In genomic region chr19:47919966-47920375, GRCm38 (mm10) we compare ENCODE assay signal across 9 mouse cellular contexts. TPM values are rescaled to one million over a fixed set of nuclear protein-coding genes. Genes with fewer than 3 reads are reported as not detected.
DNase-seq lines count a peak whose midpoint lies in the region; ATAC-seq and TF ChIP-seq lines count a peak whose summit lies in the region.
"Had no signal": no experiment of that assay in that cellular context is flagged by ENCODE, and none has a peak within 500 bp of the region (broad histone marks: within the 10 kb centered on the region; RNA-seq: fewer than 3 reads in every experiment).

No protein-coding gene starts in this region.

- peak overlapping the region; percentile 73 for H3K4me2 ChIP-seq in lung, embryonic 16.5 days (ENCODE audit: low read depth, low read length)

- H3K27me3 ChIP-seq in heart, adult 2 months (ENCODE audit: control insufficient read depth, insufficient read depth, low read length), result no peaks in the 10 kb centered on the region
- no peaks in the 10 kb centered on the region for H3K27me3 ChIP-seq in kidney, adult 2 months (replicated peaks; ENCODE audit: control insufficient read depth, insufficient read depth, low read length)
- no peaks in the 10 kb centered on the region for H3K27me3 ChIP-seq in lung, embryonic 16.5 days (ENCODE audit: control insufficient read depth, insufficient read depth, low read depth, low read length)

- TF ChIP-seq CTCF in heart, adult 2 months (IDR thresholded peaks at IDR 0.05), result no peak
- no peak for TF ChIP-seq CTCF in kidney, adult 2 months (conservative IDR thresholded peaks at IDR 0.05; ENCODE audit: insufficient read depth, insufficient read length, low read depth, low read length)

- TF ChIP-seq POLR2A in heart, adult 2 months (IDR thresholded peaks at IDR 0.05; ENCODE audit: insufficient read depth, low read depth, low read length), result no peak
- no peak for TF ChIP-seq POLR2A in kidney, adult 2 months (IDR thresholded peaks at IDR 0.05; ENCODE audit: low read depth, low read length)

- peaks cover 6% of the 10 kb centered on the region for H3K4me1 ChIP-seq in heart, adult 2 months (ENCODE audit: control insufficient read depth, insufficient read depth, low read length)
- no peaks in the 10 kb centered on the region; the same call in 1 of the 2 replicates for H3K4me1 ChIP-seq in kidney, adult 2 months (ENCODE audit: control insufficient read depth, insufficient read depth, low read length)
- peaks cover 30% of the 10 kb centered on the region for H3K4me1 ChIP-seq in lung, embryonic 16.5 days (replicated peaks; ENCODE audit: control insufficient read depth, insufficient read depth, low read length)

- peak; percentile 39 for ATAC-seq in lung, embryonic 16.5 days (ENCODE audit: low read depth)
- ATAC-seq in inflammation-experienced regulatory T-cells, adult 6 months, result no peak

- H3K79me2 ChIP-seq in heart, adult 2 months (replicated peaks; ENCODE audit: control insufficient read depth, insufficient read depth, low read length), result no peaks in the 10 kb centered on the region; the same call in 1 of the 2 replicates

- TF ChIP-seq EP300 in heart, adult 2 months (IDR thresholded peaks at IDR 0.05; ENCODE audit: insufficient read depth, low read depth, low read length), result 0 out of 2 replicates have a peak, but pooled peaks have one; percentile 46

- peak overlapping the region; percentile 86 for H3K4me3 ChIP-seq in heart, adult 2 months
- H3K4me3 ChIP-seq in kidney, adult 2 months (ENCODE audit: insufficient read depth, low read depth, low read length), result peak overlapping the region; percentile 67
- H3K4me3 ChIP-seq in lung, embryonic 16.5 days (ENCODE audit: low read length), result peak overlapping the region; percentile 89

- peak overlapping the region; percentile 83 for H3K9ac ChIP-seq in heart, adult 2 months (ENCODE audit: low read depth, low read length)
- H3K9ac ChIP-seq in lung, embryonic 16.5 days (ENCODE audit: low read length), result peak overlapping the region; percentile 91

- peak; percentile 42 for DNase-seq in adrenal gland, adult 2 months
- no peak for DNase-seq in adrenal gland, postnatal 25 days
- peak; percentile 65 to 74 for DNase-seq in heart, adult 2 months
- DNase-seq in kidney, adult 2 months, result peak; percentile 71
- no peak for DNase-seq in urinary bladder, postnatal 36 days (ENCODE audit: low spot score in 2 of 2)
- DNase-seq in thymus, postnatal 10 days (ENCODE audit: low spot score in 2 of 2), result no peak

- no peaks in the 10 kb centered on the region for H3K36me3 ChIP-seq in heart, adult 2 months (ENCODE audit: control insufficient read depth, insufficient read depth, low read length)
- H3K36me3 ChIP-seq in kidney, adult 2 months (ENCODE audit: control insufficient read depth, insufficient read depth, low read length), result no peaks in the 10 kb centered on the region
- H3K36me3 ChIP-seq in lung, embryonic 16.5 days (ENCODE audit: control insufficient read depth, insufficient read depth, low read length), result no peaks in the 10 kb centered on the region

- WGBS in heart, adult 2 months, result 0% methylated on average over 8 of the region's 8 CpGs
- WGBS in kidney, adult 2 months, result 2% methylated on average over 8 of the region's 8 CpGs
- 0% methylated on average over 8 of the region's 8 CpGs for WGBS in lung, embryonic 16.5 days

- no peaks in the 10 kb centered on the region for H3K9me3 ChIP-seq in lung, embryonic 16.5 days (ENCODE audit: control insufficient read depth, low read length)

- peak overlapping the region; percentile 95 for H3K27ac ChIP-seq in heart, adult 2 months
- H3K27ac ChIP-seq in kidney, adult 2 months (ENCODE audit: insufficient read depth, low read depth, low read length), result peak overlapping the region; percentile 79; the same call in 1 of the 2 replicates
- H3K27ac ChIP-seq in lung, embryonic 16.5 days (ENCODE audit: low read length), result peak overlapping the region; percentile 97

- intact Hi-C loops in heart, adult 2 months (cut with DNase I), result no loop called here

RNA-seq across cellular contexts. Expression of gene Itprip, which starts 0.9 kb away (rescaled TPM):
- total RNA-seq in adrenal gland, adult 2 months (2021), result 10 to 100 TPM; 18.5 to 19.0 TPM
- polyA plus RNA-seq in adrenal gland, adult 2 months (2012; rRNA removed), result 9.8 and 12.8 TPM in 2 replicates
- total RNA-seq in adrenal gland, postnatal 25 days (2021), result 11.8 and 17.0 TPM in 2 replicates
- 10 to 100 TPM in 1 of 2 experiments, 1 to 10 TPM in 1; 8.5 to 11.7 TPM for total RNA-seq in heart, adult 2 months (2021)
- polyA plus RNA-seq in heart, adult 2 months (2012; rRNA removed), result 8.1 and 8.6 TPM in 2 replicates
- 6.4 and 8.0 TPM in 2 replicates for polyA plus RNA-seq in kidney, adult 2 months (2012; rRNA removed)
- polyA plus RNA-seq in lung, embryonic 16.5 days (2015; fragmentation: Nextera tagmentation; extraction: Ambion mirVana), result 16.2 and 16.9 TPM in 2 replicates
- 10 to 100 TPM in 1 of 3 experiments, 1 to 10 TPM in 2; 7.8 to 10.4 (median 8.0) TPM for polyA plus RNA-seq in inflammation-experienced regulatory T-cells, adult 6 months (2017; shearing (Covaris generic))

RNA-seq across cellular contexts. Expression of gene Cfap43, which starts 0.9 kb away (rescaled TPM):
- total RNA-seq in adrenal gland, adult 2 months (2021), result not detected
- 0.06 TPM in 1 of 2 replicates, not detected in the other for polyA plus RNA-seq in adrenal gland, adult 2 months (2012; rRNA removed)
- not detected in 2 replicates for total RNA-seq in adrenal gland, postnatal 25 days (2021)
- not detected for total RNA-seq in heart, adult 2 months (2021)
- 0.26 and 0.86 TPM in 2 replicates for polyA plus RNA-seq in heart, adult 2 months (2012; rRNA removed)
- 0.12 TPM in 1 of 2 replicates, not detected in the other for polyA plus RNA-seq in kidney, adult 2 months (2012; rRNA removed)
- 1.7 and 2.6 TPM in 2 replicates for polyA plus RNA-seq in lung, embryonic 16.5 days (2015; fragmentation: Nextera tagmentation; extraction: Ambion mirVana)
- under 1 TPM; 0.34 to 0.48 (median 0.38) TPM for polyA plus RNA-seq in inflammation-experienced regulatory T-cells, adult 6 months (2017; shearing (Covaris generic))

RNA-seq across cellular contexts. Expression of gene Cfap58, which starts 17.5 kb away (rescaled TPM):
- not detected for total RNA-seq in adrenal gland, adult 2 months (2021)
- not detected in 2 replicates for polyA plus RNA-seq in adrenal gland, adult 2 months (2012; rRNA removed)
- not detected in 2 replicates for total RNA-seq in adrenal gland, postnatal 25 days (2021)
- 1 to 10 TPM; 1.9 to 2.1 TPM for total RNA-seq in heart, adult 2 months (2021)
- polyA plus RNA-seq in heart, adult 2 months (2012; rRNA removed), result 0.02 TPM in 1 of 2 replicates, not detected in the other
- 0.05 TPM in 1 of 2 replicates, not detected in the other for polyA plus RNA-seq in kidney, adult 2 months (2012; rRNA removed)
- 0.53 and 0.73 TPM in 2 replicates for polyA plus RNA-seq in lung, embryonic 16.5 days (2015; fragmentation: Nextera tagmentation; extraction: Ambion mirVana)
- not detected for polyA plus RNA-seq in inflammation-experienced regulatory T-cells, adult 6 months (2017; shearing (Covaris generic))
- total RNA-seq: hematopoietic stem cell, adult 5-6 weeks had no signal

RNA-seq across cellular contexts. Expression of gene Gsto2, which starts 54.6 kb away (rescaled TPM):
- total RNA-seq in adrenal gland, adult 2 months (2021), result 1 to 10 TPM; 2.1 to 3.2 TPM
- polyA plus RNA-seq in adrenal gland, adult 2 months (2012; rRNA removed), result 0.37 and 0.61 TPM in 2 replicates
- 1.4 and 2.9 TPM in 2 replicates for total RNA-seq in adrenal gland, postnatal 25 days (2021)
- total RNA-seq in heart, adult 2 months (2021), result 1 to 10 TPM; 2.6 to 2.7 TPM
- polyA plus RNA-seq in heart, adult 2 months (2012; rRNA removed), result 1.4 and 1.6 TPM in 2 replicates
- polyA plus RNA-seq in kidney, adult 2 months (2012; rRNA removed), result 2.6 and 2.7 TPM in 2 replicates
- 1.2 and 1.3 TPM in 2 replicates for polyA plus RNA-seq in lung, embryonic 16.5 days (2015; fragmentation: Nextera tagmentation; extraction: Ambion mirVana)
- polyA plus RNA-seq in inflammation-experienced regulatory T-cells, adult 6 months (2017; shearing (Covaris generic)), result 1 to 10 TPM in 2 of 3 experiments, under 1 TPM in 1; 0.34 to 1.2 (median 1.1) TPM
- total RNA-seq: hematopoietic stem cell, adult 5-6 weeks had no signal

Comparison
In these comparisons a context has a peak if more than half of its experiments do, and no peak if none do; other contexts are left out.
1. DNase-seq: peak in adrenal gland, adult 2 months (single experiment), heart, adult 2 months (2 of 2) and kidney, adult 2 months (single experiment); none in adrenal gland, postnatal 25 days (single experiment), urinary bladder, postnatal 36 days (0 of 2) and thymus, postnatal 10 days (0 of 2).
2. Peak in every context shown above with its lines, with median percentiles within 50 percentile points of each other: H3K27ac ChIP-seq and H3K4me3 ChIP-seq.